Mouse (Mus musculus): Measurements from ENCODE around the gene Cd22.
"Not testable (repeated sequence)": the region's sequence is repeated elsewhere in the genome, so short reads cannot be mapped to it uniquely, and the experiment has no call there.

Gene Cd22

GRCm38 (mm10) chr7:30861464-30861863 is 18.7 kb downstream of the Cd22 start, which contains the start of gene Ffar1:
TSS of gene Ffar1 (minus strand) at chr7:30861564.
- DNase-seq (ENCODE audit: low spot score), result no peak

DNA sequence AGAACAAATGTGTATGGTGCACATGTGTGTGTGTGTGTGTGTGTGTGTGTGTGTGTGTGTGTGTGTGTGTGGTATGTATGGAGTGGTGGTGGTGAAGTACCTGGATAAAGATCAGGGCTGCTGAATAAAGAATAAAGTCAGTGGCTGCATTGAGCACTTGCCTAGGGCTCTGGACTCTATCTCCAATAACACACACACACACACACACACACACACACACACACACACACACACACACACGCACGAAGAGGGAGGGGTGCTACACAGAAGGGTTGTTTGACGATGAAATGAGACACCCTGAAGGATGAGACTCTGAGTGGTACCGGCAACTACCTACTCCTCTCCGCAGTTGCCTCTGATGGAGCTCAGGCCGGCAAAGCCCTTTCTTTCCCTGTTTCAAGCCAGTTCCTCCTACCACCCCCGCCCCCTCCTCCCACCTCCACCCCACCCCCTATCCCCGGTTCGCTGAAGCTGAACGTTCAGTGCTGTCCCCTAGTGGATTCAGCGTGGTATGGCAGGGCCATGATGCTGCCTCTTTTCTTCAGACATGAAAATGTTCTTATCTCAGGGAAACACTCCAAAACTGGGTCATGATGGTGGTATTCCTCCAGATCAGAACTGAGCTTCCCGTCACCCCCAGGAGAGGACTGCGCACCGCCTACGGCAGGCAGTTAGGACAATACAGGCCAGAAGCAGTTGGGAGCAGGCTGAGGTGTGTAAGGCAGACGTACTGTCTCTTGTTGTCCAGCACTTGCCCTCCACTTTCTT is 20.3 kb downstream of the Cd22 start:
- peak; percentile 56 for DNase-seq (ENCODE audit: low spot score)

- peak; percentile 77 for DNase-seq (ENCODE audit: low spot score)
These were observed 20.9 kb downstream of the Cd22 start for GRCm38 (mm10) chr7:30859290-30859634.

DNA sequence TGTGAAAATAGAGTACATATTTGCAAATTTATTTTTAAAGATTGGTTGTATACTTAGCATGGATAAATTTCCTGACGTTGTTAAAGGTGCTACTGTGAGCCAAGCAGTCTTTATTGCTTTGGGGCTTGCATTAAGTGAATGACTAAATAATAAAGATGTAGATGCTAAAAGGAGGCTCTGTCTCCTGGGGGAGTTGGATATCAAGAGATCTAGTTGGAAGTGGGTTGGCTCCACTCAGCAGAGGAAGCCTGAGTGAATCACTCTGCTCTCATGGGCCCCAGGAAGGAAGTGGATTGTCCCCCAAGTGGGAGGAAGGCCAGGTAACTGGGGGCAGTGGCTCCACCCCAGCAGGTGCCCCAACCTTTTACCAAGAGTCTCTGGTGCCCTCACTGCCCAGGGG is 22.4 kb downstream of the Cd22 start:
- DNase-seq (ENCODE audit: low spot score), result no peak

DNA sequence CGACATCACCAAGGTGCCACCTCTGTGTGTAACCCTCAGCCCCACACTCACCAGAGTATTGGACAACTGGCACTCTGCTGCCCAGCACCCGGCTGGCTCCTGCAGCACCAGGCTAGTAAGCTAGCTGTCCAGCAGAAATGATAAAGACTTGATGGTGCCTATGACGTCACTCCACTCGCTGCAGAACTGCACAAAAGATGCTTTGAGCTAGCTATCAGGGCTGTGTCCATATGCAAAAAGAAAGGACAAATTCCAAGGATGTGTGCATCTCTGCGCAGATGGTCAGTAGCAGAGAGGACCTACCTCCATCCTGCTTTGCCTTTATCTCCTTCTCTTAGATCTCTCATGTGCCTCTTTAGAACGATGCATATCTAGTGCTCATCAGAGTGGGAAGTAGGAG is 24.1 kb downstream of the Cd22 start, which contains the start of gene Ffar3:
TSS of gene Ffar3 (minus strand) at position 101 of the 400 bp plus-strand sequence.
- DNase-seq (ENCODE audit: low spot score), result no peak

- DNase-seq (ENCODE audit: low spot score), result no peak
These were observed 28.7 kb downstream of the Cd22 start for GRCm38 (mm10) chr7:30851421-30851820.

DNA sequence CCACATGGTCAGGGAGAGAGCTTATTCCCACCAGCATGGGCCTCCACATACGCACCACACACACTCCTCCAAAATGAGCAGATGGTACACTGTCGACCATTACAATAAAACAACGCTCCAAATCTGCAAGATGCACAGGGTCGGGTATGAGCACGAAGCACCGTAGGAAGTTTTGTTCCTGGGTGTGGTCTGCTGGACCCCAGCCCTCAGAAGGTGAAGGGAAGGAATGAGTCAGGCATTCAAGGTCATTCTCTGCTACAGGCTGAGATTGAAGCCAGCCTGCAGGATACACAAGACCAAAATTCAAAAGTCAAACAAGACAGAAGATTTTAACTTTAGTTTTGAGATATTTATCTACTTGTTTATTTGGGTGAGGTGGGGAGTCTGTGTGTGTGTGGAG is 32.2 kb downstream of the Cd22 start:
- DNase-seq (ENCODE audit: low spot score), result no peak

- DNase-seq (ENCODE audit: low spot score), result no peak
These were observed 32.8 kb downstream of the Cd22 start for GRCm38 (mm10) chr7:30847386-30847785.

DNA sequence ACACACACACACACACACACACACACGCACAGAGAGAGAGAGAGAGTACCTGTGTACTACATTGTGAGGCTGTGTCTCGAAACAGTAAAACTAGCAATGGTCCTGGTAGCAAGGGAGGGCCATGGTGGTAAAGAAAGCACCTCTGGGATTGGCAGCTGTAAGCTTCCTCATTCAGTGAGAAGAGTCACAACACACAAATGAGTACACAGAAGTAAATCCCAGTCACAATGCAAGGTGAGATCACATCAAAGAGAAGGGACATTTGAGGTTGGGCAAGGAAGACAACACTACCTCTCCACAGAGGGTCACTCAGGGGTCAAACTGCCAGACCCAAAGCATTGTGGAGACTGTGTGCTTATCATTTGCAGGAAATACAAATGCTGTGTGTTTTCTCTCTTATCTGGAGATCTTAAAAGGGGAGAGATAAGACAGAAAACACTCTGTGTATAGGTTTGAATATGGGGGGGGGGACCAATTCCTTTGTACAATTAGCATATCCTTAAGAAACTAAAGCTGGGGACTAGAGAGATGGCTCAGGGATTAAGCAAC is 33.6 kb downstream of the Cd22 start:
- DNase-seq (ENCODE audit: low spot score), result no peak

GRCm38 (mm10) chr7:30844676-30845297 is 35.4 kb downstream of the Cd22 start:
- no peak for DNase-seq (ENCODE audit: low spot score)

DNA sequence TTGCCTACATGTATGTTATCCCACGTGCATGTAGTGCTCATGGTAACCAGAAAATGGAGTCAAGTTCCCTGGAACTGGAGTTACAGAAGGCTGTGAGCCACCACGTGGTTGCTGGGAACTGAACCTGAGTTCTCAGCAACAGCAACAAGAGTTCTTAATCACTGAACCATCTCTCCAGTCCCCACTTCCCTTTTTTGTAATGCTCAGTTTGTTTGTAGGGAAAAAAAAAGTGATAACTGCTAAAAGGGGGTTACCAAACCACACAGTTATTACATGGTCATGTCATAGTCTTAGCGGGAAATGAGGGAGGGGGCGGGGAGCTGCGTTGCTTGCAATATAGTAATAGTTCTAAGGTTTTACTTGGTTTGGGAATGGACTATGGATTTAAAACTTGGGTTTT is 38.0 kb downstream of the Cd22 start:
- DNase-seq (ENCODE audit: low spot score), result no peak

DNA sequence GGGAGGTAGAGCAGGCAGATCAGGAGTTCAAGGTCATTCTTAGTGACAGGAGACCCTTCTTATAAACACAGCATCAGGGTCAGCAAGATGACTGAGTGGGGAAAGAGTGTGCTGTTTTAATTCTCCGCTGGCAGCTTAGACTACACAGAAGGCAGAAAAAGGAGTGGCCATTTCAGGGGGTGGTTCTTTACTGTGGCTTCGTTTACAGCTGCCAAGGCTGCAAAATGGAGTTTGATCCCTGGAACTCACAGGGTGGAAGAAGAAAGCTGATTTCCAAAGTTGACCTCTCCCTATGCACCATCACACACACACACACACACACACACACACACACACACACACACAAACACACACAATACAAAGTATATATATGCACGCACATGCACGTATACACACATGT is 38.8 kb downstream of the Cd22 start:
- no peak for DNase-seq (ENCODE audit: low spot score)

DNA sequence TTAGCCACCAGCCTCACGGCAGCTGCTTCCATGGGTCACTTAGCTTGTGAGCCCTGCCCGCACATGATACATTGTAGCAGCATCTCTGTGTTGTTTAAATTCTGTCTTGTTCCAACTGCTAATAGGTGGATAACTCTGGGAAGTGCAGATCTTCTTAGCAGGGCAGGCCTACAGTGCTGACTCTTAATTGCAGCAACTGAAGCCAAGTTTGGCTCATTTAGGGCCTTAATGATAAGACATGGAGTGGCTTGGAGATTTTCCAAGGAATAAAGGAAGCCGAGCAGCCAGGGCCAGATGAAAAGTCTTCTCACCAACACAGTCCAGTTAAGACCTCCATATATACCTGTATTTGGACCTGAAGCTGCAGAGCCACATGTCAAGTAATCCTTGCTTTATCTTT is 39.8 kb downstream of the Cd22 start:
- DNase-seq (ENCODE audit: low spot score), result no peak

DNA sequence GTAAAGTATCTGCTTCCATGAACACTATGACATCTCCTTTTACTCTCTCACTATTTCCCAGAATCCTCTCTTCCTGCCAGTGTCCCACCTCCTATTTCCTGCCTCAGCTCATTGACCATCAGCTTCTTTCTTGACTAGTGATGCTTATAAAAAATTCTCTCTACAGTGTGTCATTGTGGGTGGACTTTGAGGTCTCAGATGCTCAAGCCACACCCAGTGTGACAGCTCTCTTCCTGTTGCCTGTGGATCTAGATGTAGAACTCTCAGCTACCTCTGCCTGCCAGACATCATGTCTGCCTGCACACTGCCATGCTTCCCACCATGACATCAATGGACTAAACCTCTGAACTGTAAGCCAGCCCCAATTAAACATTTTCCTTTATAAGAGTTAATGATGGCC is 42.9 kb downstream of the Cd22 start:
- DNase-seq (ENCODE audit: low spot score), result no peak

DNA sequence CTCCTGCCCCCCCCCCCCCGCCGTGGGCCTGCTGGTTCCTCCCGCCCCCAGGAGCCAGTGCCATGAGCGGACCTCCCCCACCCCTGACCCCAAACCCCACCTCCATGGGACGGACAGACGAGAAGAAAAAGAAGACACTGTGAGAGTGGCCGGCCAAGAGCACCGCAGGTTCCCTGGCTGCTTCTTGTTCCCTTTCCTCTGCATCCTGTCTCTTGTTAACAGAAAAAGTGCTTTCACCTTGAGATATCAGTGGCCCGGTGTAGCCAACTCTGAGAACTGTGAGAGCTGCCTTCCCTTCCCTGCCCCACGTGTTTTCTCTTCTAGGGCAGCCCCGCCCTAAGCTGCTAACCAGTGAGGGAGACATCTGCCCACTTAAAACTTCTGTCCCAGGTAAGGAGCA is 47.5 kb downstream of the Cd22 start:
- DNase-seq (ENCODE audit: low spot score), result not testable (repeated sequence)

DNA sequence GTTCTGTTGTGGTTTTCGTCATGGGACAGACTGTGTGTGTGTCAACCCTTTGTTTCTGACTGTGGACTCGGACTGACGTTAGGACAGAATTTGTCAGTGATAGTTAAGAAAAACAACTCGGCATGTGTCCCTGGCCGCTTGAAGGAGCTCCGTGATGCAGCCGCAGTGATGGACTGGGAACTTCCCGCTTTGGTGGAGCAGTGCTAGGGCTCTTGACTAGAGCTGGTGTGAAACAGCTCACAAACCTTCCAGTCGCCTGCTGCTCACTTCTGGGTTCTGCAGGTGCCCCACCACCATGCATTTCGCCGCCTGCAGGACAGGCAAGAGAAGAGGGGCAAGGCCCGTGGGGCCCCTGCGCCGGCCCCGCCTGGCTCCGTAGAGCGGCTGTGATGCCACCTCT is 47.9 kb downstream of the Cd22 start:
- no peak for DNase-seq (ENCODE audit: low spot score)

GRCm38 (mm10) chr7:30829428-30829827 is 50.7 kb downstream of the Cd22 start:
- no peak for DNase-seq (ENCODE audit: low spot score)

DNA sequence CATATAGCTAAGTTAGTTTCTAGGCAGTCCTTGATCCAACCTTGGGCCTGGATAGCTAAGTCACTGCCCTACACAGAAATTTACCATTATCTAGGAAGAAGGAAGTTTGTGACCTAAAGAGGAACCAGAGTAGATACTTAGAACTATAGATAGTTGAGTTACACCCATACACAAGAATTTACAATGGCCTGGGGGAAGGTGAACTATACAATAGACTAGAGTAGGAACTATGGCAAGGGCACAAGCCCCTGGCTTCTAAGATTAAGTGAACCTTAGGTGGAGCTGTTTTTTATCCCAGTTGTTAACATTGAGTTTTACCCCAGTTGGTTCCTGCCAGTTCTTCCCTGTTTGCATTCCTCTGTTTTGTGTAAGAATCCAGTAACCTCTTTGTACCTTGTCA is 51.3 kb downstream of the Cd22 start:
- not testable (repeated sequence) for DNase-seq (ENCODE audit: low spot score)

GRCm38 (mm10) chr7:30826660-30827059 is 53.5 kb downstream of the Cd22 start:
- no peak for DNase-seq (ENCODE audit: low spot score)

- no peak for DNase-seq (ENCODE audit: low spot score)
These were observed 55.8 kb downstream of the Cd22 start for GRCm38 (mm10) chr7:30824306-30824705.

GRCm38 (mm10) chr7:30823675-30824074 is 56.5 kb downstream of the Cd22 start, which contains the start of gene Ffar2:
TSS of gene Ffar2 (minus strand) at chr7:30823775.
- no peak for DNase-seq (ENCODE audit: low spot score)

GRCm38 (mm10) chr7:30821532-30821931 is 58.6 kb downstream of the Cd22 start:
- DNase-seq (ENCODE audit: low spot score), result no peak

DNA sequence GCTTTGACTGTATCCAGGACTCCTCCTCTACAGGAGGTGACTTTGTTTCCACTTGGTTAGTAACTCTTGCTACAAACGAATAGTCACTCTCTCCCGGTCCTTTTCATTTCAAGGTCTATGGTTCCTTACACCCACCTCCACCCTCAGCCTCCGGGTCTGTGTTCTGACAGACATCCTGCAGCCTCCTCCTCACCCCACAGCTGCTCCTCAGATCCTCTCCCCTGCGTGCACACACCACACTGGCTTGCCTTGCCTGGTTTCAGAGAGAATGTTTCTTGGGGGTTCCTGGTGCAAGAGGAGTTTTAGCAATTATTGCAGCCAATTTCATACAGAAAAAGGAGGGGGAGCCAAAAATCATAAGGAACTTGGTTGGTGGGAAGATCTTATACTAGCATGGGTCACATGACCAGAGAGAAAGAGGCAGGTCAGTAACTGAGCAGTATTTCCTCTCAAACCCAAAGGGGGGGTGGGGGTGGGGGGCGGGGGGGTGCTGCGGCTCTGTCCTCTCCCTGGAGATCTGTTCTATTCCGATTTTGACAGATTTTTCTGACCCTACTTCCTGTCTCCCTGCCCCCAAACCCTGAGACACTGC is 59.2 kb downstream of the Cd22 start:
- no peak for DNase-seq (ENCODE audit: low spot score)
